Mouse (Mus musculus) liver, embryonic 14.5 days (tissue): ENCODE results near the gene Trappc10. TPM values are rescaled to one million over a fixed set of nuclear protein-coding genes. Genes with fewer than 3 reads are reported as not detected.

Experiments
- ATAC-seq: fragments of 200-750 bp; cut with Nextera tagmentation; 2 replicates; pipeline ENCODE4 v1.8.0; 2017; ENCODE audit warnings: moderate number of reproducible peaks, mild to moderate bottlenecking, moderate library complexity; ENCODE audit not compliant: insufficient read depth
- DNase-seq, 3 experiments: peaks; one replicate each; pipeline ENCODE4 v3.0.0-alpha.2; 2012 to 2013; ENCODE audit warnings: low read depth in 3 of 3, low spot score in 3 of 3
- H3K27ac ChIP-seq: fragments of 300-500 bp; sonication (generic); 2 replicates; pipeline ENCODE4 v1.5.1; 2014; ENCODE audit warnings: moderate library complexity, mild to moderate bottlenecking, control low read depth, inconsistent platforms
- H3K27me3 ChIP-seq: fragments of 300-500 bp; sonication (generic); 2 replicates; pipeline ENCODE4 v1.6.1; 2014; ENCODE audit warnings: mild to moderate bottlenecking, low read length, moderate library complexity; ENCODE audit not compliant: control insufficient read depth, insufficient read depth
- H3K36me3 ChIP-seq: fragments of 300-500 bp; sonication (generic); replicated peaks from 2 replicates; pipeline ENCODE4 v1.6.1; 2014; ENCODE audit warnings: low read depth; ENCODE audit not compliant: control insufficient read depth, insufficient read depth
- H3K4me1 ChIP-seq, 2 experiments: fragments of 200-500 bp in 1 of 2; fragments of 300-500 bp in 1 of 2; sonication (generic) in 1 of 2; replicated peaks; 2 replicates each; pipeline ENCODE4 v1.6.1; 2012 to 2014; ENCODE audit warnings: antibody characterized with exemption in 1 of 2, inconsistent platforms in 1 of 2, low read length in 1 of 2; ENCODE audit not compliant: control insufficient read depth in 2 of 2, insufficient read depth in 2 of 2
- H3K4me2 ChIP-seq: fragments of 300-500 bp; sonication (generic); 2 replicates; pipeline ENCODE4 v1.6.1; 2014; ENCODE audit warnings: low read depth, mild to moderate bottlenecking, control low read depth, moderate library complexity
- H3K4me3 ChIP-seq, 2 experiments: fragments of 200-500 bp in 1 of 2; fragments of 300-500 bp in 1 of 2; sonication (generic) in 1 of 2; 2 replicates each; pipeline ENCODE4 v1.5.1; 2012 to 2014; ENCODE audit warnings: low read depth in 2 of 2, low read length in 2 of 2, mild to moderate bottlenecking in 2 of 2, control low read depth in 1 of 2, inconsistent platforms in 1 of 2, moderate library complexity in 1 of 2; ENCODE audit not compliant: insufficient read depth in 1 of 2
- H3K9ac ChIP-seq: fragments of 300-500 bp; sonication (generic); replicated peaks from 2 replicates; pipeline ENCODE4 v1.6.1; 2014; ENCODE audit warnings: mild to moderate bottlenecking, control low read depth, moderate library complexity
- H3K9me3 ChIP-seq: fragments of 300-500 bp; sonication (generic); 2 replicates; pipeline ENCODE4 v1.6.1; 2016; ENCODE audit warnings: low read length, mixed read lengths; ENCODE audit not compliant: control insufficient read depth
- CTCF ChIP-seq: IDR thresholded peaks from 2 replicates; pipeline ENCODE4 v1.5.1; 2016; ENCODE audit warnings: antibody characterized with exemption, low read depth, control low read depth
- EP300 ChIP-seq: IDR thresholded peaks from 2 replicates; pipeline ENCODE4 v1.6.1; 2016; ENCODE audit warnings: antibody characterized with exemption, low read depth
- WGBS: fragments of 180-500 bp; shearing (Covaris S2); extraction: QIAGEN DNeasy Blood & Tissue Kit; methylation state at CpG from one replicate; pipeline ENCODE4 v1.1.7; 2014; ENCODE audit not compliant: insufficient replicate concordance; 5-methylcytosine and 5-hydroxymethylcytosine counted together
- polyA plus RNA-seq, 2 experiments: library from polyadenylated mRNA; depleted of rRNA in 1 of 2; stranded (reverse) in 1 of 2; unstranded in 1 of 2; fragments of >200 nt; fragmentation: Nextera tagmentation in 1 of 2; extraction: Ambion mirVana in 1 of 2; gene quantifications; 2 replicates each; pipeline versions ENCODE4 v1.2.1 to v1.2.3; 2012 to 2014

Gene Trappc10
- polyA plus RNA-seq, 2 experiments, result 15.8 to 19.8 TPM

DNA sequence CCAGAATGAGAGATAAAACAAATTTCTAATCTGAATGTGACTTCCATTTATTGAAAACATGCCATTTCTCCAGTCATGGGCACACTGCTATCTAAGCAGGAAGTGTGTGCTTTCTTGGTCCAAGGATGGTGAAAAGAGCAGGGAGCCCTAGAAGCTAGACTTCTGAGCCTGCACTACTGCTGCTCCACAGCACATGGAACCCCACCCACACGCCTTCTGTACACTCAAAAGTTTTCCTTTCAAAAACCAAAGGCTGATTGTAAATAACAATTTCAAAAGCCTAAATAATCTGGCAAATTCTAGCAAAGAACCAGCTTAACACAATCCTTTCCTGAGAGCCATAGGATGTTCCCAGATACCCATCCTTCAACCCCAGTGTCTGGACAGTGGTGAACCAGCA lies 24.9 kb downstream of the Trappc10 start:
- H3K27me3 ChIP-seq, result no peaks in the 10 kb centered on the region
- peaks cover 53% of the 10 kb centered on the region for H3K36me3 ChIP-seq
- peaks cover 31 to 41% of the 10 kb centered on the region in 2 experiments for H3K4me1 ChIP-seq
- no peak overlapping the region for H3K9ac ChIP-seq
- 76% methylated on average over 1 of the region's 1 CpGs for WGBS
- H3K27ac ChIP-seq, result peak overlapping the region; percentile 22; the same call in 1 of the 2 replicates
- no peak overlapping the region for H3K4me2 ChIP-seq
- DNase-seq (no peak), ATAC-seq (no peak)
- TF ChIP-seq CTCF, result no peak
- TF ChIP-seq EP300, result no peak
- no peak overlapping the region for H3K4me3 ChIP-seq
- H3K9me3 ChIP-seq, result no peaks in the 10 kb centered on the region

- TF ChIP-seq CTCF, result no peak
- TF ChIP-seq EP300, result no peak
- H3K36me3 ChIP-seq, result peaks cover 63% of the 10 kb centered on the region
- 79% methylated on average over 6 of the region's 6 CpGs for WGBS
- no peaks in the 10 kb centered on the region for H3K27me3 ChIP-seq
- no peak overlapping the region for H3K4me3 ChIP-seq
- H3K4me1 ChIP-seq, result peaks cover 31 to 41% of the 10 kb centered on the region in 2 experiments
- peak overlapping the region; percentile 52 for H3K27ac ChIP-seq
- no peaks in the 10 kb centered on the region for H3K9me3 ChIP-seq
- ATAC-seq, result no peak
- no peak overlapping the region for H3K9ac ChIP-seq
- H3K4me2 ChIP-seq, result no peak overlapping the region
- DNase-seq, result no peak
Measured at GRCm38 (mm10) chr10:78218576-78218975, 25.9 kb downstream of the Trappc10 start.

DNA sequence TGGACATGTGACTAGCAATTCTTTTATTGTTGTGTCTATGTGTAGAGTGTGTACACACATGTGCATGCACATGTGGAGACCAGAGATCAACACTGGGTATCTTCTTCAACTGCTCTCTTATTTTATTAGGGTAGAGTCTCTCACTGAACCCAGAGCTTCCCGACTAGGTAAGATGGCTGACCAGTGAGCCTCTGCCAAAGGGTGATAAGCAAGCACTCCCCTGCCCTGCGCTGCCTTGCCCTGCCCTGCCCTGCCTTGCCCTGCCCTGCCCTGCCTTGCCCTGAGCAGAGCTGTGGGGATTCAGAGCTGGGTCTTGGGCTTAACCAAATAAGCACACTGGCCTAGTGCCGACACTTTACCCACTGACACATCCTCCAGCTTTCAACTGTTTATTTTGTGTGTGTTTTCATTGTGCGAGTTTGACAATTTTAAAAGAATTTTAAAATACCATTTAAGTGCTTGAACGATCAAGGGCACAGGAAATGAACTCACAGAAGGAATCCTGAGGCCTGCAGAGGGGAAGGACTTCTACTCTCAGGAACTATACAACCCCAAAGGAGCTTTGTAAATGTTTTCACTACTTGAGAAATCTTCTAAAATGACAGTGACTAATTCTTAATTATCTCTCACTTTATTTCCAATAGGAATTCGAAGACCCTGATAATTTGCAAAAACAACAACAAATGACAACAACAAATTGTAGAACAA lies 27.9 kb downstream of the Trappc10 start:
- no peak overlapping the region for H3K4me3 ChIP-seq
- peak overlapping the region; percentile 92 for H3K27ac ChIP-seq
- no peaks in the 10 kb centered on the region for H3K9me3 ChIP-seq
- 28% methylated on average over 6 of the region's 6 CpGs for WGBS
- 0 out of 2 replicates have a peak, but pooled peaks have one; percentile 4 for TF ChIP-seq CTCF
- TF ChIP-seq EP300, result no peak; the same call in none of the 2 replicates
- no peaks in the 10 kb centered on the region for H3K27me3 ChIP-seq
- peaks cover 31 to 41% of the 10 kb centered on the region in 2 experiments for H3K4me1 ChIP-seq
- no peak overlapping the region; the same call in 1 of the 2 replicates for H3K9ac ChIP-seq
- peak; percentile 99 for ATAC-seq
- H3K36me3 ChIP-seq, result peaks cover 73% of the 10 kb centered on the region
- H3K4me2 ChIP-seq, result peak overlapping the region; percentile 67
- DNase-seq, result peak; percentile 74 to 76 (median 75)

DNA sequence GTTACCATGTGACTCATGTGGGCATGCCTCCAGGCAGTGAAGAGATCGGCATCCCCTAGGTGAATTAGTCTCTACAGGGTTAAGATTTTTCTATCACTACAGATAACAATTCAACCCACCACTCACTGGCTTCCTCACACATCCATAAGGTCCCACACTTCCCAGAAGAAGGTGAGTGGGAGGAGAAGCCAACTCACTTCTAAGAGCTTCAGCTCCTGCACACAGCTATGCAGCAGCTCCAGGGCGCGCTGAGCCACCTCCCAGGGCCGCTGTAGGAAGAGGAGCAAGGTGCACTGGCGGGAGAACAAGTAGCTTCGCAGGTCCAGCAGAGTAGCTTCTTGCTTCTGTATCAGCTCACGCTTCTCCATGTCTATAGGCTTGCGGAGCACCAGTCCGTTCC lies 30.1 kb downstream of the Trappc10 start:
- H3K4me3 ChIP-seq, result no peak overlapping the region
- no peak for DNase-seq
- no peaks in the 10 kb centered on the region for H3K27me3 ChIP-seq
- H3K4me1 ChIP-seq, result peaks cover 27 to 33% of the 10 kb centered on the region in 2 experiments
- peaks cover 78% of the 10 kb centered on the region for H3K36me3 ChIP-seq
- H3K4me2 ChIP-seq, result no peak overlapping the region
- no peak overlapping the region for H3K9ac ChIP-seq
- 95% methylated on average over 9 of the region's 9 CpGs for WGBS
- H3K9me3 ChIP-seq, result no peaks in the 10 kb centered on the region
- no peak for ATAC-seq
- no peak overlapping the region for H3K27ac ChIP-seq
- TF ChIP-seq CTCF, result no peak
- TF ChIP-seq EP300, result no peak

DNA sequence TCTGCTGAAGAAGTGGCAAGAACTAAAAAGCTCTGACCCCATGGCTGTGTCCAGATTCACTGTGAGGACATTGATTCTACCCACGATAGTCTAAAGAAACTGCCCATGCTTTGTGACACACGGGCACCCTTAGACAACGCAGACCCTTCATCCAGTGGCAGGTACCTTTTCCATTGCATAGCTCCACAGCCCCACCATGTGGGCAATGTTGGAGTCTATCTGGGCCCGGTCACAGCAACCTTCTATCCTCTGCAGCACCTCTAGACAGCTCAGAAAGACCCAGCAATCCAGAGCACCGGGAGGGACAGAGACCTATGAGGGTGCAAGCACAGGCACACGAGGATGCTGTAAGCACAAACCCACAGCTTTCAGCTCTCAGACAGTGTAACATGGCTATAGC lies 33.1 kb downstream of the Trappc10 start:
- Histone ChIP-seq H3K4me1 (peaks cover 10 to 13% of the 10 kb centered on the region in 2 experiments), H3K9ac (no peak overlapping the region), H3K4me2 (no peak overlapping the region), H3K27ac (no peak overlapping the region), H3K36me3 (peaks cover 85% of the 10 kb centered on the region), H3K9me3 (no peaks in the 10 kb centered on the region), H3K27me3 (no peaks in the 10 kb centered on the region), H3K4me3 (no peak overlapping the region)
- WGBS, result 69% methylated on average over 6 of the region's 6 CpGs
- DNase-seq (no peak), ATAC-seq (no peak)
- TF ChIP-seq EP300, result no peak
- peak; percentile 76 for TF ChIP-seq CTCF
